Mouse (Mus musculus): ENCODE data around the gene Mgat4a. TPM values are rescaled to one million over a fixed set of nuclear protein-coding genes. Genes with fewer than 3 reads are reported as not detected.
"Not testable (repeated sequence)": the region's sequence is repeated elsewhere in the genome, so short reads cannot be mapped to it uniquely, and the experiment has no call there.

The Mgat4a gene
- polyA plus RNA-seq, 2 experiments: 0.77 to 0.91 TPM

- no peaks in the 10 kb centered on the region for H3K27me3 ChIP-seq (ENCODE audit: control insufficient read depth, insufficient read depth, low read length)
- H3K27ac ChIP-seq: no peak overlapping the region
- no peak for DNase-seq (ENCODE audit: low read depth in 3 of 3, low spot score in 3 of 3)
- H3K36me3 ChIP-seq (replicated peaks; ENCODE audit: control insufficient read depth, insufficient read depth, low read depth): no peaks in the 10 kb centered on the region
- 37% methylated on average over 4 of the region's 4 CpGs for WGBS (ENCODE audit: insufficient replicate concordance)
- no peak overlapping the region for H3K9ac ChIP-seq (replicated peaks)
- peaks cover 4 to 7% of the 10 kb centered on the region in 2 experiments; a peak in 2 of 4 replicates for H3K4me1 ChIP-seq (replicated peaks; ENCODE audit: control insufficient read depth in 2 of 2, insufficient read depth in 2 of 2, low read length in 1 of 2)
- H3K4me3 ChIP-seq (ENCODE audit: insufficient read depth in 1 of 2, low read depth in 2 of 2, low read length in 2 of 2): no peak overlapping the region
- no peak overlapping the region for H3K4me2 ChIP-seq (ENCODE audit: low read depth)
- no peak for ATAC-seq (ENCODE audit: insufficient read depth)
- H3K9me3 ChIP-seq (ENCODE audit: control insufficient read depth, low read length): no peaks in the 10 kb centered on the region
- no peak for TF ChIP-seq CTCF (IDR thresholded peaks at IDR 0.05; ENCODE audit: low read depth)
- no peak for TF ChIP-seq EP300 (IDR thresholded peaks at IDR 0.05; ENCODE audit: low read depth)
Measured at GRCm38 (mm10) chr1:37524669-37525068, 16.1 kb downstream of the Mgat4a start.

GRCm38 (mm10) chr1:37524122-37524521, 16.7 kb downstream of the Mgat4a start:
- WGBS (ENCODE audit: insufficient replicate concordance): 56% methylated on average over 4 of the region's 4 CpGs
- not testable (repeated sequence) for H3K4me3 ChIP-seq (ENCODE audit: insufficient read depth in 1 of 2, low read depth in 2 of 2, low read length in 2 of 2); H3K27me3 ChIP-seq (ENCODE audit: control insufficient read depth, insufficient read depth, low read length); H3K4me2 ChIP-seq (ENCODE audit: low read depth); H3K4me1 ChIP-seq (replicated peaks; ENCODE audit: control insufficient read depth in 2 of 2, insufficient read depth in 2 of 2, low read length in 1 of 2); H3K9ac ChIP-seq (replicated peaks); DNase-seq (ENCODE audit: low read depth in 3 of 3, low spot score in 3 of 3); H3K9me3 ChIP-seq (ENCODE audit: control insufficient read depth, low read length); ATAC-seq (ENCODE audit: insufficient read depth); H3K27ac ChIP-seq; H3K36me3 ChIP-seq (replicated peaks; ENCODE audit: control insufficient read depth, insufficient read depth, low read depth)

- 77% methylated on average over 3 of the region's 3 CpGs for WGBS (ENCODE audit: insufficient replicate concordance)
- not testable (repeated sequence) for H3K9ac ChIP-seq (replicated peaks); H3K4me2 ChIP-seq (ENCODE audit: low read depth); DNase-seq (ENCODE audit: low read depth in 3 of 3, low spot score in 3 of 3); ATAC-seq (ENCODE audit: insufficient read depth); H3K27ac ChIP-seq; H3K27me3 ChIP-seq (ENCODE audit: control insufficient read depth, insufficient read depth, low read length); H3K36me3 ChIP-seq (replicated peaks; ENCODE audit: control insufficient read depth, insufficient read depth, low read depth); H3K4me3 ChIP-seq (ENCODE audit: insufficient read depth in 1 of 2, low read depth in 2 of 2, low read length in 2 of 2); H3K4me1 ChIP-seq (replicated peaks; ENCODE audit: control insufficient read depth in 2 of 2, insufficient read depth in 2 of 2, low read length in 1 of 2); H3K9me3 ChIP-seq (ENCODE audit: control insufficient read depth, low read length)
Measured at GRCm38 (mm10) chr1:37523548-37523947, 17.3 kb downstream of the Mgat4a start.

GRCm38 (mm10) chr1:37522101-37522500, 18.7 kb downstream of the Mgat4a start:
- ATAC-seq (ENCODE audit: insufficient read depth): no peak
- H3K36me3 ChIP-seq (replicated peaks; ENCODE audit: control insufficient read depth, insufficient read depth, low read depth): no peaks in the 10 kb centered on the region

GRCm38 (mm10) chr1:37518791-37519190, 22.0 kb downstream of the Mgat4a start:
- no peak for DNase-seq (ENCODE audit: low read depth in 3 of 3, low spot score in 3 of 3)
- WGBS (ENCODE audit: insufficient replicate concordance): 76% methylated on average over 4 of the region's 4 CpGs
- H3K27ac ChIP-seq: no peak overlapping the region
- H3K36me3 ChIP-seq (replicated peaks; ENCODE audit: control insufficient read depth, insufficient read depth, low read depth): no peaks in the 10 kb centered on the region
- ATAC-seq (ENCODE audit: insufficient read depth): no peak
- H3K4me3 ChIP-seq (ENCODE audit: insufficient read depth in 1 of 2, low read depth in 2 of 2, low read length in 2 of 2): no peak overlapping the region
- no peaks in the 10 kb centered on the region for H3K9me3 ChIP-seq (ENCODE audit: control insufficient read depth, low read length)
- TF ChIP-seq EP300 (IDR thresholded peaks at IDR 0.05; ENCODE audit: low read depth) (no peak), CTCF (IDR thresholded peaks at IDR 0.05; ENCODE audit: low read depth) (no peak)
- no peaks in the 10 kb centered on the region for H3K27me3 ChIP-seq (ENCODE audit: control insufficient read depth, insufficient read depth, low read length)
- H3K4me1 ChIP-seq (replicated peaks; ENCODE audit: control insufficient read depth in 2 of 2, insufficient read depth in 2 of 2, low read length in 1 of 2): peaks cover 0 to 2% of the 10 kb centered on the region in 2 experiments; a peak in 2 of 4 replicates
- H3K9ac ChIP-seq (replicated peaks): no peak overlapping the region
- no peak overlapping the region for H3K4me2 ChIP-seq (ENCODE audit: low read depth)

More at GRCm38 (mm10) chr1:37522101-37522500, 18.7 kb downstream of the Mgat4a start:
- no peak overlapping the region for H3K4me3 ChIP-seq (ENCODE audit: insufficient read depth in 1 of 2, low read depth in 2 of 2, low read length in 2 of 2)
- H3K4me2 ChIP-seq (ENCODE audit: low read depth): no peak overlapping the region
- 52% methylated on average over 5 of the region's 5 CpGs for WGBS (ENCODE audit: insufficient replicate concordance)
- no peak overlapping the region for H3K9ac ChIP-seq (replicated peaks)
- H3K27ac ChIP-seq: no peak overlapping the region
- H3K9me3 ChIP-seq (ENCODE audit: control insufficient read depth, low read length): no peaks in the 10 kb centered on the region
- no peak for DNase-seq (ENCODE audit: low read depth in 3 of 3, low spot score in 3 of 3)
- no peaks in the 10 kb centered on the region for H3K27me3 ChIP-seq (ENCODE audit: control insufficient read depth, insufficient read depth, low read length)
- peaks cover 4 to 9% of the 10 kb centered on the region in 2 experiments; a peak in 2 of 4 replicates for H3K4me1 ChIP-seq (replicated peaks; ENCODE audit: control insufficient read depth in 2 of 2, insufficient read depth in 2 of 2, low read length in 1 of 2)
- no peak for TF ChIP-seq CTCF (IDR thresholded peaks at IDR 0.05; ENCODE audit: low read depth)
- TF ChIP-seq EP300 (IDR thresholded peaks at IDR 0.05; ENCODE audit: low read depth): no peak
